Mouse (Mus musculus) cerebellum, postnatal 10 days (tissue): ENCODE results near the gene Rnase2b.
"Not testable (repeated sequence)": the region's sequence is repeated elsewhere in the genome, so short reads cannot be mapped to it uniquely, and the experiment has no call there.

ENCODE experiments used
- DNase-seq, 2 experiments: peaks; one replicate each; pipeline ENCODE4 v3.0.0; 2021; ENCODE audit warnings: mixed read lengths in 2 of 2

Gene Rnase2b

DNA sequence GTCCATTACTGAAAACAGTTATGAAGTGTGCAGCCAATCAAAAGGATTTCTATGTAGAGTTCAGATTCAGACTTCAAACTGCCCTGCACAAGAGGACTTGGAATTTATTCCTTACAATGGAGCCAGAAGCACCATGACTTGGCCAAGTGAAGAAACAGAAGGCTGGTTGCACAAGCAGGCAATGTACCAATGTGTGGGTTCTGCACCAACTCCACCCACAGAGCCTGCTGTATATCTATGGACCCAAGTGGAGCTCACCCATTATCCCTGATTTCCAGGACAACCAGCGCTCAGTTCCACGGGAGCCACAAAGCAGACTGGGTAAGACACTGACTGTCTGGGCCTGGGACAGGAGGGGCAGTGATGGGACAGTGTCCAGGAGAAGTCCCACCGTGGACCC is at the start of gene Rnase2b:
Gene Rnase2b, plus strand, starts transcription at position 285 of the 400 bp plus-strand sequence.
- DNase-seq: not testable (repeated sequence)

DNA sequence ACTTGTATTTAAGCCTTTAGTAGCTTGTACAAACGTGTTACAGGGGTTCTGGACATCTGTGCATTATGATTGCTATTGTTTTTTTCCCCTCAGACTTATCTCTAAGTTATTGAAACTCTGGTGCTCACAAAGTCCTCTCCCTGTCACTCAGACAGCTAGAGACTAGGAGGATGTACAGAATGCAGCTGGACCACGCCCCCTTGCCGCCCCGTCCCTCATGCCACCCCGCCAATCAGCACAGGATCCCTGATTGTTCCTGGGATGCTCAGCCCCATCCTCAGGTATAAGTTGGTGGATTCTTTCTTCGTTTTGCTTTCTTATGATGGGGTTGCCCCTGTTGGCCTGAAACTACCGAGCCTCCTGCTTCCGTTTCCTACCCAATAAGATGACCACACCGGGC is 48.6 kb upstream of the Rnase2b start:
- DNase-seq: no peak

DNA sequence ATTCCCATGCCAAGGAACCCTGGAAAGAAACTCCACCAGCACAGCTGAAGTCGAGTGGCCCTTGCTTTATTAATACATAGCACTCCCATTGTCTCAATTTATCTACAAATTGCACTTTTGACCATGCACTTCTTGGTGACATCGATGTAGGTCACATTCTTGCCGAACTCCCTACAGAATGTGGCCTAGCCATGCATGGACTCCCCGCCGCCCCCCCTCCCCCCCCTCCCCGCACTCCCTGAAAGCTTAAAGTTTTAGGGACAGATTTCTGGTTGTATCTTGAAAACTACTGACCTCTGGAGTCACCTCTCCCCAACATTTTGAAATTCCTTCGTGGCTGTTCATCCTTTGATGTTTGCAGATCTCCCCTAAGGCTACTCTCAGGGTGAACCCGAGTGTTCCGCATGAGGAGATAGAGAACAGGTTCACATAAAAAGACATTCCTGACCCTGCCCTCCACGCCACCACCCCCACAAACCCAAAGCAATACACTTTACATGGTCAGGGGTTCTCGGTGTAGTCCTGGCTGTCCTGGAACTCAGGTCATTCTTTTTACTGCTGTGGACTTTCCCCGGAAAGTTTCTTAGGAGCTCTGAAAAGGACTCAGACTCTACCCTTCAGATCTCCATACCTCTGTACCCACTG is 48.0 kb upstream of the Rnase2b start, which contains the start of gene Eddm3b:
Gene Eddm3b, plus strand, starts transcription at position 511 of the 645 bp plus-strand sequence.
- no peak for DNase-seq

DNA sequence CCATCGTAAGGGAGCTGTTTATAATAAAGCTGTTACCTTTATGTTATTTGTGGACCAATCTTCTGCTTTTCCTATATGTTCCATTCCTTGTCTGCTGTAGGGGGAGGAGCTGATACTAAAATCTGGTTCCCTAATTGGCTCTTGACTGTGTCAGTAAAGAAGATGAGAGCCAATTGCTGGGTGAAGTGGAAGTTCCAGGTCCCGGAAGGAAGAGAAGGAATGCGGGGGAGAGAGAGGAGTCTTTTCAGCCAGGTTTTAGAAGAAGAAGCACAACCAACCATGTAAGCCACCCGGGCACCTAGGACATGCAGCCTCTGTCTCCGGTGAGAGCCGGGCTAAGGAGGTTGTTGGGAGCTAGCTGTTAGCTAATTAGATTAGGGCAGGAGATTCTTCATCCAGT is 36.4 kb upstream of the Rnase2b start:
- no peak for DNase-seq

DNA sequence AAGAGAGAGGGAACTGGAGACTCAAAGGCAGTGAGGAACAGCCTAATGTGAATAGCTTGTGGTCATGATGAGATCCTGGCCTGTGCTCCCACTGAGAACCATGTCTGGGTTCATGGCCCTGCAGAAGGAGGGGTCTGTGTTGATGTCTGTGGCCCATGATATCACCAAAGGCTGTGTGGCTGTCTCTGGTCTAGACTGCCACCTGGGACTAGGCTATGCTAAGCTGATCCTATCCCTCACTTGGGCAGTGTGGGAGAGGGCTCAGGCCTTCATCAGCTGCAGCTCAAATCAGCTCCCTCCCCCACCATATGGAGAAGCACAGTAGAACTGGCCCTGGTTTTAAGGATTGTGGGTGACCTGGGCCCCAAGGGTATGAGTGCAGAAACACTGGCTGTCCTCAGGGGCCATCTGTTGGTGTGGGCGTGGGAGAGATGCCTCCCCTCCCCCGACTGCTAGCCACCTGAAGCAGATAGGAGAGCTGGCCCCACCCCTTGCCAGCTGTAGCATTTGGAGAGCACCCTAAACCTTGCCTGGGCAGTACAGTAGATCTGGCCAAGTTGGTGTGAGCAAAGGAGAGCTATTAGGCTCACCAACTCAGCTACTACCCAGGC is 34.3 kb upstream of the Rnase2b start:
- DNase-seq: no peak

DNA sequence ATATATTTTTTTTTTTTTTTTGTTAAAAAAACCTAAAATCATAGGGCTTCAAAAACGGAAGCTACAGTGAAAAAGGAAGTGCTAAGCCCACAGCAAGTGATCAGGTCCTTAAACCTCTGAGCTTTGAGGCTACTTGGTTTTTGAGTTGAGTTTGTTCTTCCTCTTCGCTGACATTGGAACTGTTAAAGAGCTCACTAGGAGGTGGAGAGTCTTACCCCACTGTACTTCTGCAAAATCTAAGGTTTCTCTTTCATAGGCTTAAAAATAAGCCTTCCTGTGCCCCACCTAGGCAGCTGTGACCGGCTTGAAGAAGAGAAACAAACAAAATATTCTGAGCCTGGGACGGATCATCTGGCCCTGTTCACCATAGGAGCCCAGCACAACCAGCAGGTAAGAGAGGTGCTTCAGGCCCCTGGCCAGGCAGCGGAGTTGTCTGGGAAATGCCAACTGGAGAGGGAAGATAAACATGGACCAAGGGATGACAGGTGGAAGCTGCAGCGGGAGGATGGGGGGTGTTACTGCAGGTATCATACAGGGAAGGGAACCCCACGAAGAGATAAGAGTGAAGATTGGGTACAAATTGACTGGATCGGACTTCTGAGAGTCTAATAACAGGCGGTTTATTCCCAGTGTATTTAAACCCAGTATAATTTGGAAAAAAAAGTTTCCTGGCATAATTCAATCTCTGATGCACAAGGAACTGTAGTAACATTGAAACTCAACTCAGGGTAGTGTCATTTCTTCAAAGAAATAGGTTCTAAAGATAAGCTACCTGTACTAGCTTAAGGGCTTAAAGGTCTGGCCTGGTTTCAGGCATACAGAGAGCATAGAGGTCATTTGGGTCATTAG is 33.1 kb upstream of the Rnase2b start:
- no peak for DNase-seq

DNA sequence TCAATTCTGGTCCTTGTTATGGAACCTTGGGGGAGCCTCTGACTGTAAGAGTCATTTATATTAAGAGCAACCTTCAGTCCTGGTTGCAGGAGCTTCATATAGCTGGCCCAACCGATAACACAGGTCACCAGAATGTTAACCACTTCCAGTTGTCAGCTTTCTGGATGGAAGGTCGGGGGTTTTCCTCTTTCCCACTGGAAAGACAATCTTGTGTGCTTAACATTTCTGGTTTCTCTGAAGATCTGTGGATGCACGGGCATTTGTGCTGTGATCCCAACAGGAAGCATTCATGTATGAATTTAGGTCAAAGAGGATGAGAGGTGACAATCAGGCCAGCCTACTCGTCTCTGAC is 32.5 kb upstream of the Rnase2b start:
- no peak for DNase-seq

DNA sequence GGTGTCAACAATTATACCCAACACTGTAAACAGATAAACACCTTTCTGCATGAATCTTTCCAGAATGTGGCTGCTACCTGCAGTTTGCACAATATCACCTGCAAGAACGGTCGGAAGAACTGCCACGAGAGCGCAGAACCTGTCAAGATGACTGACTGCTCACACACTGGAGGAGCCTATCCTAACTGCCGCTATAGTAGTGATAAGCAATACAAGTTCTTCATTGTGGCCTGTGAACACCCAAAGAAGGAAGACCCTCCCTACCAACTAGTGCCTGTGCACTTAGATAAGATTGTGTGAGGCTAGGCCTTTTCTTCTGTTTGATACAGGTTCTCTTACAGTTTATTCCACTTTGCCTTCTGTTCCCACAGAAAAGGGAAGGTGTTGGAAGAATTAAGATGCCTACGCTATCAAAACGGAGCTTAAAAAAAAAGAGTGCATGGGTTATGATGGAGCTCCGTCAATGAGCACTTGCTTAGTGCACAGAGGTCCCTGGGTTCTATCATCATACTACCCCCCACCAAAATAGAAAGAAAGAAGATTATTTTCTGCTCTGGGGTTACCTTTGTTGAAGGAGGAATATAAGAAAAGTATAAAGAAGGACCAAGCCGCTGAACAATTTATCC is 31.6 kb upstream of the Rnase2b start:
- no peak for DNase-seq

DNA sequence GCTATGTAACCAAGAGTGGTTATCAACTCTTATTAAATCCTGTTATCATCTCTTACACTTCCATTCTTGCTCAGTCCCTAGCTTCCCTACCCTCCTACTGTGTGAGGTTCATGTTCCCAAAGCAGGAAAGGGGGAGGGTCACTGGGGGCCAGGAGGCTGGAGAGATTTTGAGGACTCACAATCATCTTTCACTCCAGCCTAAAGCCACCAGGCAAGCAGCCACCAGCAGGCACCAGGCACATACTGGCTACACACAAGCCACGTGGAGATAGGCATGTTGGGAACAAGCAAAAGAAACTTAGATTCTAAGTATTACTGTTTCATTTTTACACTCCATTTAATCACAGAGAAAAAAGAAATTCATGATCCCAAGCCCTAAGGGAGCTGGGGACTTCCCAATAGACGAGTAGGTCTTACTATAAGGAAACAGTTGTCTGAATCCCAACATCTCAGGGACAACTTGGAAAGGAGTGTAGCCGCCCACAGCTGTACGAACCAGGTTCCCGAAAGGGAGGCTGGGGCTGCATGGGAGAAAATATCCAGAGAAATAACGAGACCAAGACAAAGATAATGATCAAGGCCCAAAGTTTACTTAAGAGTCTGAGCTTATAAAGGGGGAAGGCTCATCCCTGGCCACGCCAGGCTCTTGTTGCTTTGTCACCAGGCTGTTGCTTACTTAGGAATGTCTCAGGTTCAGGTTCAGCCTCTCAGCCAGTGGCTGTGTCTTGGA is 30.8 kb upstream of the Rnase2b start:
- DNase-seq: no peak

DNA sequence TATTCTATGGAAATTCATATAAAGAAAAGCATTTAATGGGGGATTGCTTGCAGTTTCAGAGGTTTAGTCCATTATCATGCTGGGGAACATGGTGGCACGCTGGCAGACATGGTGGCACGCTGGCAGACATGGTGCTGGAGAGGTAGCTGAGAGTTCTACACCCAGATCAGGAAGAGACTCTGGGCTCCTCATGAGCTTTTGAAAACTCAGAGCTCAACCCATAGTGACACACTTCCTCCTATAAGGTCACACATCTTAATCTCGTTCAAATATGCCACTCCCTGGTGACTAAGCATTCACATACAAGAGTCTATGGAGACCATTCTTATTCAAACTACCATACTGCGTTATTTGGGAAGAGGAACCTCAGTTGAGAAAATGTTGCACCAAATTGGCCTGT is 29.7 kb upstream of the Rnase2b start:
- no peak for DNase-seq

DNA sequence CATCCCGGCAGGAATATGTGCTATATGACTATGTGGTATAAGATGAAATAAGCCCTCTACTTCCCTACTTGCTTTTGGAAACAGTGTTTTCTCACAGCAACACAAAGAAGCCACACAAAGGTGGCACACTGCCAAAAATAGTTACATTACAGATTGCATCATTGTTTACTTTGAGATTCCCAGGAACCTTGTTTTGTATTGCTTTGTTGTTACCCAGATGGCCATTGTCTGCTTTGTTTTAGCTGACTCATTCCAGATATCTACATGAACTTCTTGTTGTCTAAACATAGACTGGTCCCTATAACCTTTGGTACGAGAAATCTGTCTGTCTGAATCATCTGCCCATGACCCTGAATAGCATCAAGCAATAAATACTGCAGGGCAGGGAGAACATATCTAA is 21.7 kb upstream of the Rnase2b start:
- no peak for DNase-seq

DNA sequence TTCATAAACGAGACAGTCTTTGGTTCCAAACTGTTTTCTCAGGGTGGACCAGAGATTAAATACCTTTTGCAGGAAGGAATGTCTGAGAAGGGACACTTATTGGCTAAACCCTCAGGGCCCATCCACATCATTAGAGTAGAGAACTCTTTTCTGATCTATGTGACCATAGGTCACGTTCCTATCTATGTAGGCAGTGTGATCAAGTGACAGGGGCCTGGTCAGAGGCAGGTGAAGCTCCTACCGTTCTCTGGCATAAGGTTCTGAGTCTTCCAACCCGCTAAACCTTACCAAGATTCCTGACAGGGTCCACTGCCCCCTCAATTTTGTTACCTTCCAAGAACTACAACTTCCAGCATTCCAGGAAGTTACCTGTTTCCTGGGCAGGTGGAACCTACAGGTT is 19.9 kb upstream of the Rnase2b start:
- no peak for DNase-seq

DNA sequence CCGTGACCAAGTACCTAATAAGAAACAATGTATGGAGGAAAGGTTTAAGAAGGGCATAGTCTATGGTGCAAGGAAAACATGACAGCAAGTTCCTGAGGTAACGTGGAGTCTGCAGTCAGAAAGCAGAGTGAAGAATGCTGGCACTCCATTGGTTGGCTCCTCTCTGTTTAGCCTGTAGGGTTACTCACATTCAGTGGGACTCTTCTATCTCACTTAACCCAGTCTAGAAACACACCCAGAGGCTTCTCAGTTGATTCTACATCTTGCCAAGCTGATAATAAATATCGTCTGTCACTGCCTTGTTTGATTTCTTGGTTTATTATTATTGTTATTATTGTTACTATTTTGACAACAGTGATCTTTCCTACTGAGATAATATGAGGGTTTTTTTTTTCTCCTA is 19.5 kb upstream of the Rnase2b start:
- no peak for DNase-seq

DNA sequence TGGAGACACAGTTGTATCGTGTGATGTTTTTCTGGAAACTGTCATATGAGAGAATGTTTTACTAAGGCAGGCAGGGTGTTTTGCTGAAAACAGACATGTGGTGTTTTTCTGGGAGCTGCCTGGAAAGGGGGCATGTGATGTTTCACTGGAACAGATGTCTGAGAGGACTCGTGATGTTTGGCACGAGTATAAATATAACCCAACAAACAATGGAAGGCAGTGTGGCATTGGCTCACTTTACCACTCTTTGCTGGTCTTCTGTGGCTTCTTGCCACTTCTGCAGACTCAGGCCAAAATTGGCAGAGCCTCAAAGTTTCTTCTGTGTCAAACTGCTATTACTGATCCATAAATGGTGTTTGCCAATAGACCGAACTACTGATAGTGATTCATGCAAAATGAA is 18.8 kb upstream of the Rnase2b start:
- peak in 1 of 2 experiments; percentile 10 for DNase-seq

DNA sequence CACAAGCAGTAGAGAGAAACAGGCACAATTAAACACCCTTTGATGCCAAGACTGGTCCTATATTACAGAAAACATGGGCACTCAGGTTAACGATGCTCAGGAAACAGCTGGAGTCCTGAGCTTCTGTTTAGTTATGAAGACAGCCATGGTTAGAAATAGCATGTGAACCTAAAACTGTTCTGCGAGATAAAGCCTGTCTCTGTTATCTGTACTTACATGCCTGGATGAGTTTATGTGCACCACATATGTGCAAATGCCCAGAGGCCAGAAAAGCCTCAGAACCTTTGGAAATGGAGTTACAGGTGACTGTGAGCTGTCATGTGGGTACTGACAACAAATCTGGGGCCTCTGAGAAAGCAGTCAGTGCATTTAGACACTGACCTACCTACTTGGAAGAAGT is 18.1 kb upstream of the Rnase2b start:
- no peak for DNase-seq

DNA sequence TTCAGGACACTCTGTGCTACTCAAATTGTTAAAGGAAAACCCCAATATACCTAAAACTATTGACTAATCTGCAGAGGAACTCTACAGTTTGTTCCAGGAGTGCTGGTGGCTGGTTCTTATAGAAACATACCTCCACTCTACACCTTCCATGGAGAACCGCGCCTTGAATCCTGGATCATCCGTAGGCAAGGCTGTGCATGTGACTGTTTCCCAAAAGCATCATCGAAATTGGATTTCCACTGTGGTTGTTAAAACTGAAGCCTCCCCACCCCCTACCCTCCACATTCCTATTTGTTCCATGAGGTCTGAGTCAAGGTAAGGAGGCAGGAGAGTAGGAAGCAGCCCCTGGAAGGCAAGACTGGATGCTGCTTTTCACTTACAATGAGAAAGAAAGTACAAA is 17.6 kb upstream of the Rnase2b start:
- no peak for DNase-seq

DNA sequence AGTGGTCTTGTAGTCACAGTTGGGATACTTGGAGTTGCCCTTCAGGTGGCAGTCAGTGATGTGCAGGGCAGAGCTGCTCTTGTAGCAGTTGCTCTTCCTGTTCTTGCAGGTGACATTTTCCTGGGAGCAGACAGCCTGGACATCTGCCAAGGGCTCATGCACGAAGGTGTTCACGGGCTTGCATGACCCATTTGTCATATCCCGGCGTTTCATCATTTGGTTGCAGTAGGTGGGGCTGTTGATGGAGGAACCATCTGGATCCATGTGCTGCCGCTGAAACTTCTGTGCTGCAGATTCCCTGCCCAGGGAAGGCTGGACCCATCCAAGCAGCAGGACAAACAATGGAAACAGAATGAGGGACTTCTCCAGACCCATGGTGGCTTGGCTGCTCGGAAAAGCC is 16.5 kb upstream of the Rnase2b start:
- peak; percentile 33 to 36 for DNase-seq

DNA sequence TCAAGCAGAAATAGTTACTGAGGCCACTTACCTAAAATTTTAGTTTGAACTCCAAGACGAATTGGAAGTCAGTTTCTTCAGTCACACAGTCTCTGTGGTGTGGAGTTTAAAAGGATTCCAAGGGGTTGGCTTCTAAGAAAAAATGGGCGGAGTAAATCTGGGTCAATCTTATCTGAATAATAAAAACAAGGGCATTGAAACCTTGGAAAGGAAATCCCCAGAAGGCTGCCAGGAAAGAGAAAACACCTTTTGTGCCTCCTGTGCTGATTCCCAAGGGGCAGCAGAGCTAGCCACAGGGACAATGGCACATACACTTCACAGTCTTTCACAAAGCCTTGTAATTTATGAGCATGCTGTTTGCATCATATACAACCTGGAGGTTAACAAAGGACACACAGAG is 15.4 kb upstream of the Rnase2b start, which contains the start of gene Rnase1:
Gene Rnase1, minus strand, starts transcription at position 101 of the 400 bp plus-strand sequence.
- no peak for DNase-seq

DNA sequence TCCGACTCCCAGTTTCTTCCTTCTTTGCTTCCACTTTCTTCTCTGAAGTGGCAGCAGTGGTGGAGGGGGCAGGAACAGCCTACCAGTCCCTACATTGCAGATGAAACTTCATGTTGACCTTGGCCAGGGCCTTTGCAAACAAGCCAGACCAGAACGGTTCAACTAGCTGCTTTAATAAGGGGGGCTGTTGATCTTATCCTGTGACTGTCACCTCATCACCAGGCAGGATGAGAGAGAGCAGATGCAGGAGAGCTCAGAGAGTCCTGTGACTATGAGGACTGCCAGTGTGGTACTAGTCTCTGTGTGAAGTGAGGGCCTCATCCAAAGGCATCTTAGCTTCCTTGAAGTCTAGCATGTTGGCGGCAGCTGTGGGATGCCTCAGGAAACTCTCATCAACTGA is 14.1 kb upstream of the Rnase2b start:
- no peak for DNase-seq

DNA sequence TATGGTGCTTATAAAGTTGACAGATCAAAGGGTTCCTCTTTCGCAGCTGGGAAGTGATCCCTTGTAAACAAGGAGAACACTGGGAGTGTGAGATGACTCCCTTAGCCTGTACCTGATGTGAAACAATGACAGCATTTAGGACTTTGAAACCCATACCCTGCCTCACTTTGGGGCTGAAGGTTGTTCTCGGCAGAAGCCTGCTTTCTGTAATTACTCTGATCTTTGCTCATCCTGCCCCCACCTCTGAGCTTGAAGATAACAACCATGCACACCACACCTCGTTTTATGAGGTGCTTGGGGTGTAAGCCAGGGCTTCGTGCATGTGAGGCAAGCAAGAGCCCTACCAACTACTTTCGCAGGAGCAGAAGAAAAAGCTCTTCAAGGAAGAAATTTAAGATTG is 12.9 kb upstream of the Rnase2b start:
- DNase-seq: no peak

DNA sequence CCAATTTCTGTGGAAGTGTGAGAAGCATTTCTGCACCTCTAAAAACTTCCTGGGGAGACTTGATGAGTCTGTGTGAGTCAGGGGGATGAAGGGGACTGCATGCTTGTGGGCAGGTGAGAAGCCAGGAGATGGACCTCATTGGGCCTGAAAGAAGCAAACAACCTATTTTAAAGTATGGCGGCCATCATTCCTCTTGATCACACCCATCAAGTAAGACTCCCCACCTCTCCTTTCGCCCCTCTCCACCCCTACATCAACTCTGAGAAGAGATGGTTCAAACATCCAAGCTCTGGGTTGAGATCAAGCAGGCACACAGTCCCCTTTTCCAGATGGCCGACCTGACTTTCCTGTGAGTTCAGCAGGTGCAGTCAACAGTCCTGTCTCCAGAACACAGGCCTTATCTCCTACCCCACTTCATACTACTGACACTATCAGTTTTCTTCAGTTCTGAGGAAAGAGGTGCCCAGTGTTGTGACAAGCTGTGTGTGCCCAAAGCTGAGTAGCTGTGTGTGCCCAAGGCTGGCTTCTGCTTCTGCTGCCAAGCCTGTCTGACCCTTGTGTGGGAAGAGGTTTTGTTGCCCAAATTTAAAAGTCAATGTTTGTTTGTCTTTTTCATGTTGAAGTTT is 11.7 kb upstream of the Rnase2b start:
- no peak for DNase-seq

DNA sequence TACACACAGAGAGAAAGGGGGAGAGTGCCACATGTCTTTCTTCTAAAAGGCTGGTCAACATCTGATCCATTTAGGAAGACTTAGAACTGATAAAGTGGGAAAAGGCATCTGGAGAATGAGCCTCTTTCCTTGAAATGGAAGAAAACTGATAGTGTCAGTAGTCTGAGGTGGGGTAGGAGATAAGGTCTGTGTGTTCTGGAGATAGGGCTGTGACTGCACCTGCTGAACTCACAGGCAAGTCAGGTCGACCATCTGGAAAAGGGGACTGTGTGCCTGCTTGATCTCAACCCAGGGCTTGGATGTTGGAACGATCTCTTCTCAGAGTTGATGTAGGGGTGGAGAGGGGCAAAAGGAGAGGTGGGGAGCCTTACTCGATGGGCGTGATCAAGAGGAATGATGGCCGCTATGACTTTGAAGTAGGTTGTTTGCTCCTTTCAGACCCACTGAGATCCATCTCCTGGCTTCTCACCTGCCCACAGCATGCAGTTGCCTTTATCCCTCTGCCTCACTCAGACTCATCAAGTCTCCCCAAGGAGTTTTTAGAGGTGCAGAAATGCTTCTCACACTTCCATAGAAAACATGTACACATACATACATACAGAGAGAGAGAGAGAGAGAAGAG is 9.7 kb upstream of the Rnase2b start:
- DNase-seq: no peak
